Mouse (Mus musculus) MEL (cell line): ENCODE measurements around the gene Ccr6.

Source experiments
- CHD1 ChIP-seq: IDR thresholded peaks from 2 replicates; pipeline ENCODE4 v1.6.1; 2012; ENCODE audit warnings: low read depth, mild to moderate bottlenecking, inconsistent platforms, low read length, improper control_type of control experiment
- CTCF ChIP-seq, 3 experiments: IDR thresholded peaks in 2 of 3; conservative IDR thresholded peaks in 1 of 3; 2 replicates each; pipeline ENCODE4 v1.5.1; 2011 to 2012; ENCODE audit warnings: low read length in 3 of 3, low read depth in 2 of 3, mild to moderate bottlenecking in 2 of 3, improper control_type of control experiment in 1 of 3, inconsistent platforms in 1 of 3, mixed read lengths in 1 of 3, moderate library complexity in 1 of 3; ENCODE audit not compliant: control insufficient read depth in 1 of 3, insufficient read depth in 1 of 3, poor library complexity in 1 of 3, severe bottlenecking in 1 of 3
- E2F4 ChIP-seq: IDR thresholded peaks from 2 replicates; pipeline ENCODE4 v1.6.1; 2011; ENCODE audit warnings: low read depth, low read length, improper control_type of control experiment, borderline replicate concordance
- EP300 ChIP-seq, 2 experiments: IDR thresholded peaks; 2 replicates each; pipeline ENCODE4 v1.6.1; 2011; ENCODE audit warnings: improper control_type of control experiment in 2 of 2, low read length in 2 of 2, low read depth in 1 of 2, mild to moderate bottlenecking in 1 of 2
- ETS1 ChIP-seq: IDR thresholded peaks from 2 replicates; pipeline ENCODE4 v1.6.1; 2012; ENCODE audit warnings: low read depth, mild to moderate bottlenecking, inconsistent platforms, low read length, improper control_type of control experiment, moderate library complexity
- GATA1 ChIP-seq: IDR thresholded peaks from 2 replicates; pipeline ENCODE4 v1.6.1; 2011; ENCODE audit warnings: low read depth, low read length, improper control_type of control experiment
- MAFK ChIP-seq: IDR thresholded peaks from 2 replicates; pipeline ENCODE4 v1.6.1; 2011; ENCODE audit warnings: low read depth, mild to moderate bottlenecking, low read length, improper control_type of control experiment, borderline replicate concordance
- MAX ChIP-seq: IDR thresholded peaks from 2 replicates; pipeline ENCODE4 v1.6.1; 2011; ENCODE audit warnings: low read length, improper control_type of control experiment
- MXI1 ChIP-seq: IDR thresholded peaks from 2 replicates; pipeline ENCODE4 v1.6.1; 2011; ENCODE audit warnings: mild to moderate bottlenecking, low read depth, low read length, improper control_type of control experiment
- POLR2A ChIP-seq, 2 experiments: IDR thresholded peaks; 2 replicates each; pipeline ENCODE4 v1.6.1; 2011 to 2012; ENCODE audit warnings: low read length in 2 of 2, mild to moderate bottlenecking in 2 of 2, control low read depth in 1 of 2, improper control_type of control experiment in 1 of 2, low read depth in 1 of 2, moderate library complexity in 1 of 2; ENCODE audit not compliant: control insufficient read depth in 1 of 2, insufficient read depth in 1 of 2, poor library complexity in 1 of 2
- TBP ChIP-seq: IDR thresholded peaks from 2 replicates; pipeline ENCODE4 v1.8.0; 2011; ENCODE audit warnings: low read depth, low read length, improper control_type of control experiment
- USF2 ChIP-seq, 2 experiments: IDR thresholded peaks; 2 replicates each; pipeline ENCODE4 v1.6.1; 2011 to 2012; ENCODE audit warnings: improper control_type of control experiment in 2 of 2, low read length in 2 of 2, borderline replicate concordance in 1 of 2, inconsistent platforms in 1 of 2, low read depth in 1 of 2, mild to moderate bottlenecking in 1 of 2; ENCODE audit not compliant: insufficient read depth in 1 of 2
- ZNF384 ChIP-seq: IDR thresholded peaks from 2 replicates; pipeline ENCODE4 v1.6.1; 2012; ENCODE audit warnings: low read depth, mild to moderate bottlenecking, inconsistent platforms, low read length, improper control_type of control experiment

GRCm38 (mm10) chr17:8284254-8284661, 48.4 kb downstream of the Ccr6 start:
- TF ChIP-seq ZNF384 (no peak), MAX (no peak), USF2 (IDR thresholded peaks at IDR 0.05; ENCODE audit: borderline replicate concordance in 1 of 2, insufficient read depth in 1 of 2, low read depth in 1 of 2, low read length in 2 of 2) (no peak), E2F4 (no peak), GATA1 (no peak), MAFK (no peak), CHD1 (no peak), CTCF (IDR thresholded peaks at IDR 0.05 in 2 of 3, conservative IDR thresholded peaks at IDR 0.05 in 1 of 3; ENCODE audit: control insufficient read depth in 1 of 3, insufficient read depth in 1 of 3, low read depth in 2 of 3, low read length in 3 of 3, poor library complexity in 1 of 3, severe bottlenecking in 1 of 3) (no peak), ETS1 (no peak), TBP (no peak), MXI1 (no peak), EP300 (IDR thresholded peaks at IDR 0.05; ENCODE audit: low read depth in 1 of 2, low read length in 2 of 2) (no peak), POLR2A (IDR thresholded peaks at IDR 0.05; ENCODE audit: control insufficient read depth in 1 of 2, insufficient read depth in 1 of 2, low read depth in 1 of 2, low read length in 2 of 2, poor library complexity in 1 of 2) (no peak)
